Mouse (Mus musculus) C2C12 (cell line): ENCODE data around the gene Ebf1.

Source experiments
- CEBPB ChIP-seq: IDR thresholded peaks from one replicate; pipeline ENCODE4 v1.6.1; 2011; ENCODE audit warnings: low read depth, mild to moderate bottlenecking, control low read depth, moderate library complexity
- CTCF ChIP-seq: IDR thresholded peaks from one replicate; pipeline ENCODE4 v1.5.1; 2011; ENCODE audit not compliant: control insufficient read depth, insufficient read depth, insufficient read length
- FOSL1 ChIP-seq: IDR thresholded peaks from one replicate; pipeline ENCODE4 v1.8.0; 2011; ENCODE audit warnings: mild to moderate bottlenecking, low read length; ENCODE audit not compliant: poor library complexity, insufficient read depth, severe bottlenecking
- MYOD1 ChIP-seq: IDR thresholded peaks from one replicate; pipeline ENCODE4 v1.6.1; 2011; ENCODE audit warnings: low read depth; ENCODE audit not compliant: control insufficient read depth, insufficient read length
- MYOG ChIP-seq: IDR thresholded peaks from one replicate; pipeline ENCODE4 v1.6.1; 2011; ENCODE audit not compliant: control insufficient read depth, insufficient read length; ENCODE audit errors: extremely low read depth
- USF1 ChIP-seq: IDR thresholded peaks from one replicate; pipeline ENCODE4 v1.6.1; 2011; ENCODE audit warnings: low read depth, mild to moderate bottlenecking, control low read depth, moderate library complexity

DNA sequence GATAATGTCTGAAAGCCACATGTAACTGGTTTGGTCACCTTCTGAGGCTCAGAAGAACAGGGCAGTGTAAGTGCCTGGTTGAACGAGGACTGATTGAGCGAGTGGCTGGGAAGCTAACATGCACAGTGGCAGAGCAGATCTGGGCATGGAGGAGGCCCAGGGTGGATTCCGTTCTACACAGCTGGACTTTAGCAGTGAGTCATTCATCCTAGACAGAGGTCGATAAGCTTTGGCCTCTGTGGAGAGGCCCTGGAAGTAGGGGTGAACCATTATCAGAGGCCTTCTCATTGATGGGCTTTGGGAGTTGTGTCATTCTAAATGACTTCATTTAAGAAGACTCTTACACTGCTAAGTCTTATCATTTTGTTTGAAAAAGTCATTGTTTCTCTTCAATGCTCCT, 250.3 kb downstream of the Ebf1 start:
- TF ChIP-seq USF1 (no peak), CTCF (no peak), MYOD1 (no peak), MYOG (no peak), FOSL1 (no peak), CEBPB (no peak)
